Mouse (Mus musculus): ENCODE measurements around the gene Ptprd. TPM values are rescaled to one million over a fixed set of nuclear protein-coding genes. Genes with fewer than 3 reads are reported as not detected.

The Ptprd gene
- polyA plus RNA-seq, 1 experiment = not detected

DNA sequence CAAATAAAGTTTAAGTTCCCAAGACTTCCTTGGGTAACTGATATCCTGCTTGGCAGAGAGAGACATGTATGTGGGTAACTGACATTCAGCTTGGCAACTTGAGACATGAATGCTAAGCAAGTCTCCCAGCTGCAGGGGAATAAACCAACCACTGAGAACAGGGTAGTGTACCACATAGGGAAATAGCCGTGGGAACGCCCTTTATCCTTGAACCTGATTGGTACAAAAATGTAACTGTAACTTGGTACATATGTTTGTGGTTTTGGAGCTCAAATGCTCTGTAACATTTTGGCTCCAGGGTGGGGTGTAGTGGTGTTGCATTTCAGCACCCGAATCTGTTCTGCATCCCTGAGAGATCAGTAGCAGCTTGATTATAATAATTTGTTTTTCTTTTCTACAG lies 1444.8 kb downstream of the Ptprd start:
- Histone ChIP-seq H3K9me3 (no peaks in the 10 kb centered on the region), H3K4me3 (replicated peaks) (no peak overlapping the region), H3K27me3 (replicated peaks) (no peaks in the 10 kb centered on the region), H3K4me1 (no peaks in the 10 kb centered on the region), H3K36me3 (replicated peaks; ENCODE audit: low read length) (no peaks in the 10 kb centered on the region)
- no peak for TF ChIP-seq GATA1 (IDR thresholded peaks at IDR 0.05; ENCODE audit: borderline replicate concordance, low read length)
- no peak for TF ChIP-seq FLI1 (IDR thresholded peaks at IDR 0.05; ENCODE audit: low read length)

DNA sequence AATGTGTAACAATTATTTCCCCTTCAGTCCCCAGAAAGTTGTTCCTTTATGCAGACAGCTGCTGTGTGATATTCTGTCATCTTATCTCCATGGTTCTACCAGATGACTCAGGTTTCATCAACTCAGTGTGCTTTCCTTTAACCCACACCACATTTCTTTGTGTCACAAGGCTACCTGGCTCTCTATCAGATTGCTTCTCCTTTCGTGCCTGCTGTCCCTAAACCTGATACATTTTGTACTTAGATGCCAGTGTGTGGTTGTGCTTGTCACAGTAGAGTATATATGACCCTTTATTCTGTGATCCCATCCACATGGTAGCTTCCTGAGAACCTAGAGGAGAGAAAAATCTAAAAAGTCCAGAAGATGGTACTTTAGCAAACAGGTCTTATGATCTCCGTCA lies 1445.3 kb downstream of the Ptprd start:
- no peak for TF ChIP-seq FLI1 (IDR thresholded peaks at IDR 0.05; ENCODE audit: low read length)
- no peak for TF ChIP-seq GATA1 (IDR thresholded peaks at IDR 0.05; ENCODE audit: borderline replicate concordance, low read length)
- no peaks in the 10 kb centered on the region for H3K36me3 ChIP-seq (replicated peaks; ENCODE audit: low read length)
- H3K27me3 ChIP-seq (replicated peaks) = no peaks in the 10 kb centered on the region
- H3K4me1 ChIP-seq = no peaks in the 10 kb centered on the region
- H3K4me3 ChIP-seq (replicated peaks) = no peak overlapping the region
- H3K9me3 ChIP-seq = no peaks in the 10 kb centered on the region

- H3K36me3 ChIP-seq (replicated peaks; ENCODE audit: low read length) = no peaks in the 10 kb centered on the region
- H3K4me3 ChIP-seq (replicated peaks) = no peak overlapping the region
- no peaks in the 10 kb centered on the region for H3K9me3 ChIP-seq
- H3K27me3 ChIP-seq (replicated peaks) = no peaks in the 10 kb centered on the region
- no peaks in the 10 kb centered on the region for H3K4me1 ChIP-seq
- TF ChIP-seq GATA1 (IDR thresholded peaks at IDR 0.05; ENCODE audit: borderline replicate concordance, low read length) (no peak), FLI1 (IDR thresholded peaks at IDR 0.05; ENCODE audit: low read length) (no peak)
Observed at GRCm38 (mm10) chr4:76750709-76751108, 1461.1 kb downstream of the Ptprd start.

DNA sequence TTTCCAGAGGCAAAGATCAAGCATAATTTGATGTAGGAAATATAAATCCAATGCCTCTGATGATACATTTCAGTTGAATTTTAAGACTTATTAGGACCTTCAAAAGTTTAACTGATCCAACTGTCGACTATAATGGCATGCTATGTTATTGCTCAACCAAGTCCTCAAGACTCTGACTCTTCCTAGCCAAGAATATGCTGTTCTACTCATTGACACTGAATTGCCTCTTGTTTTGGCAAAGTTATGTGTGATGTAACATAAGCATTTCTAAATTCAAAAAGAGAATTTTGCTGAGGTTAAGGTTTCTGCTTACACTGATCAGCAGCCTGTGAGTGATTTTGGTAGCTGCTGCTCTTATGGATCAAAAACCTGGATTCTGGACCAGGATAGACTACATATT lies 1475.9 kb downstream of the Ptprd start:
- Histone ChIP-seq H3K9me3 (no peaks in the 10 kb centered on the region), H3K4me3 (replicated peaks) (no peak overlapping the region), H3K27me3 (replicated peaks) (no peaks in the 10 kb centered on the region), H3K4me1 (no peaks in the 10 kb centered on the region), H3K36me3 (replicated peaks; ENCODE audit: low read length) (no peaks in the 10 kb centered on the region)
- TF ChIP-seq FLI1 (IDR thresholded peaks at IDR 0.05; ENCODE audit: low read length) = no peak
- no peak for TF ChIP-seq GATA1 (IDR thresholded peaks at IDR 0.05; ENCODE audit: borderline replicate concordance, low read length)

- no peaks in the 10 kb centered on the region for H3K9me3 ChIP-seq
- H3K4me3 ChIP-seq (replicated peaks) = no peak overlapping the region
- no peaks in the 10 kb centered on the region for H3K4me1 ChIP-seq
- no peaks in the 10 kb centered on the region for H3K36me3 ChIP-seq (replicated peaks; ENCODE audit: low read length)
- TF ChIP-seq GATA1 (IDR thresholded peaks at IDR 0.05; ENCODE audit: borderline replicate concordance, low read length) (no peak), FLI1 (IDR thresholded peaks at IDR 0.05; ENCODE audit: low read length) (no peak)
- no peaks in the 10 kb centered on the region for H3K27me3 ChIP-seq (replicated peaks)
Observed at GRCm38 (mm10) chr4:76675726-76676125, 1536.0 kb downstream of the Ptprd start.

GRCm38 (mm10) chr4:76673224-76673623 lies 1538.5 kb downstream of the Ptprd start:
- H3K27me3 ChIP-seq (replicated peaks) = no peaks in the 10 kb centered on the region
- no peaks in the 10 kb centered on the region for H3K36me3 ChIP-seq (replicated peaks; ENCODE audit: low read length)
- no peak for TF ChIP-seq GATA1 (IDR thresholded peaks at IDR 0.05; ENCODE audit: borderline replicate concordance, low read length)
- no peak overlapping the region for H3K4me3 ChIP-seq (replicated peaks)
- no peaks in the 10 kb centered on the region for H3K9me3 ChIP-seq
- no peaks in the 10 kb centered on the region for H3K4me1 ChIP-seq

DNA sequence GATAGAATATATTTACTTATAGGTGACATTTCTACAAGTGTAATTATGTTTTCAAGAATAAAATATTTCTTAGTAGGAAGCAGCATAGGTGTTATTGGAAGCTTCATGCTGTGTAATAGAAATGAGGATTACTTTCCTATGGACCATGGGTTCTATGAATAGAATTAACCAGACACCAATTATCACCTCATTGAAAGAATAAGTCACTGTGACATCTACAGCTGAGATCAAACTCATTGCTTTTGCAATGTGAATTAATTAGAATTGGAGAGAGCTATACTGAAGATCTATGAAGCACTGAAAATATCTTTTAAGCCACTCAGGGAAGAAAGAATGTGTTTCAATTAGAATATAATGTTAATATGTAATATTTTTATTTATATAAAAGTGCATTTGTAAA lies 1539.1 kb downstream of the Ptprd start:
- no peaks in the 10 kb centered on the region for H3K36me3 ChIP-seq (replicated peaks; ENCODE audit: low read length)
- H3K27me3 ChIP-seq (replicated peaks) = no peaks in the 10 kb centered on the region
- H3K4me3 ChIP-seq (replicated peaks) = no peak overlapping the region
- no peaks in the 10 kb centered on the region for H3K9me3 ChIP-seq
- TF ChIP-seq FLI1 (IDR thresholded peaks at IDR 0.05; ENCODE audit: low read length) = no peak
- no peak for TF ChIP-seq GATA1 (IDR thresholded peaks at IDR 0.05; ENCODE audit: borderline replicate concordance, low read length)
- no peaks in the 10 kb centered on the region for H3K4me1 ChIP-seq

GRCm38 (mm10) chr4:76661725-76662124 lies 1550.0 kb downstream of the Ptprd start:
- TF ChIP-seq FLI1 (IDR thresholded peaks at IDR 0.05; ENCODE audit: low read length) (no peak), GATA1 (IDR thresholded peaks at IDR 0.05; ENCODE audit: borderline replicate concordance, low read length) (no peak)
- H3K9me3 ChIP-seq = no peaks in the 10 kb centered on the region
- H3K4me3 ChIP-seq (replicated peaks) = no peak overlapping the region
- no peaks in the 10 kb centered on the region for H3K36me3 ChIP-seq (replicated peaks; ENCODE audit: low read length)
- no peaks in the 10 kb centered on the region for H3K27me3 ChIP-seq (replicated peaks)
- H3K4me1 ChIP-seq = no peaks in the 10 kb centered on the region

DNA sequence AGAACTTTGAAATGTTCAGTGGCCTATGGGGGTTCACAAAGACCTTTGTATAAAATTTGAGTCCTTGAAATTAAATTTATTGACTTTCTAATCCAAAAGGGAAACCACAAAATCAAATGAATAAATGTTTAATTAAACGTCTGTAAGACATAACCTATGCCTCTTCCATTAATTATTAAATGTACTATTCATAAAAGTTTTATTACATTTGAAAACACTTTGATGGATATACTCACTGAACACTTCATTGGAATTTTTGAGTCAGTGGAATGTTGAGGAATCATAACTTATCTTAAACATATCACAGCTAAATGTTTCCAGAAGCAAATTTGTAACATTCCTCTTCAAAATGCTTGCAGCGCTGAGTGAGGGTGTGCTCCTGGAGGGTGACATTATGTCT lies 1551.6 kb downstream of the Ptprd start:
- Histone ChIP-seq H3K36me3 (replicated peaks; ENCODE audit: low read length) (no peaks in the 10 kb centered on the region), H3K4me1 (no peaks in the 10 kb centered on the region), H3K4me3 (replicated peaks) (no peak overlapping the region), H3K27me3 (replicated peaks) (no peaks in the 10 kb centered on the region), H3K9me3 (no peaks in the 10 kb centered on the region)
- TF ChIP-seq GATA1 (IDR thresholded peaks at IDR 0.05; ENCODE audit: borderline replicate concordance, low read length) = no peak
- TF ChIP-seq FLI1 (IDR thresholded peaks at IDR 0.05; ENCODE audit: low read length) = no peak

DNA sequence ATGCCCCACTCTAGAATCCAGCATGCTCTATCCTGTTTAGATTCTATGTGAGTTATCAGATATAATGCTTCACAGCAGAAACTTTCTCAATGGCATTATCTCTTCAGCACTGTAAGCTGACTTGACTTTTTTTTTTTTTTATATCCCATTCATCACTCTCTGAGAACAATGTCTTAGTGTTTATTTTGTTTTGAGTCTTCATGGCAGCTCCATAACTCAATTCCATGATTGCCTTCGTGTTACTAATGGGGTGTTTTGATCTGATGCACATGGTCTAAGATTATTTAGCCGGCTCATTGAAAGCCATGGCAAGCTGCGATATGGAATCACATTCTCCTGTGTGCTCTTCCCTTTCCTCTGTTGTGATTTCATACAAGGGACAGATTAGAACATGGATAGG lies 1555.0 kb downstream of the Ptprd start:
- Histone ChIP-seq H3K4me3 (replicated peaks) (no peak overlapping the region), H3K36me3 (replicated peaks; ENCODE audit: low read length) (no peaks in the 10 kb centered on the region), H3K27me3 (replicated peaks) (no peaks in the 10 kb centered on the region), H3K9me3 (no peaks in the 10 kb centered on the region), H3K4me1 (no peaks in the 10 kb centered on the region)
- no peak for TF ChIP-seq GATA1 (IDR thresholded peaks at IDR 0.05; ENCODE audit: borderline replicate concordance, low read length)
- no peak for TF ChIP-seq FLI1 (IDR thresholded peaks at IDR 0.05; ENCODE audit: low read length)

GRCm38 (mm10) chr4:76652971-76653370 lies 1558.8 kb downstream of the Ptprd start:
- TF ChIP-seq GATA1 (IDR thresholded peaks at IDR 0.05; ENCODE audit: borderline replicate concordance, low read length) (no peak), FLI1 (IDR thresholded peaks at IDR 0.05; ENCODE audit: low read length) (no peak)
- no peaks in the 10 kb centered on the region for H3K4me1 ChIP-seq
- H3K4me3 ChIP-seq (replicated peaks) = no peak overlapping the region
- H3K27me3 ChIP-seq (replicated peaks) = no peaks in the 10 kb centered on the region
- no peaks in the 10 kb centered on the region for H3K36me3 ChIP-seq (replicated peaks; ENCODE audit: low read length)
- no peaks in the 10 kb centered on the region for H3K9me3 ChIP-seq
